9 mouse cellular contexts compared by ENCODE assay signal in genomic region chr19:24264991-24265390, GRCm38 (mm10). TPM values are rescaled to one million over a fixed set of nuclear protein-coding genes. Genes with fewer than 3 reads are reported as not detected.
DNase-seq lines count a peak whose midpoint lies in the region; ATAC-seq lines count a peak whose summit lies in the region.
"Had no signal": no experiment of that assay in that cellular context is flagged by ENCODE, and none has a peak within 500 bp of the region (broad histone marks: within the 10 kb centered on the region; RNA-seq: fewer than 3 reads in every experiment).

No protein-coding gene starts in this region.

- no peaks in the 10 kb centered on the region for H3K27me3 ChIP-seq in embryonic facial prominence, embryonic 15.5 days
- no peaks in the 10 kb centered on the region for H3K27me3 ChIP-seq in heart, embryonic 10.5 days (ENCODE audit: insufficient read depth, poor library complexity, severe bottlenecking)
- no peaks in the 10 kb centered on the region for H3K27me3 ChIP-seq in kidney, embryonic 15.5 days
- no peaks in the 10 kb centered on the region for H3K27me3 ChIP-seq in limb, embryonic 15.5 days
- H3K27me3 ChIP-seq in stomach, embryonic 14.5 days (ENCODE audit: control insufficient read depth, insufficient read depth, low read length), result no peaks in the 10 kb centered on the region

- peaks cover 20% of the 10 kb centered on the region for H3K36me3 ChIP-seq in embryonic facial prominence, embryonic 15.5 days
- H3K36me3 ChIP-seq in heart, embryonic 10.5 days, result peaks cover 66% of the 10 kb centered on the region
- H3K36me3 ChIP-seq in kidney, embryonic 15.5 days, result peaks cover 47% of the 10 kb centered on the region
- H3K36me3 ChIP-seq in limb, embryonic 15.5 days, result peaks cover 35% of the 10 kb centered on the region
- no peaks in the 10 kb centered on the region; the same call in 1 of the 2 replicates for H3K36me3 ChIP-seq in stomach, embryonic 14.5 days (ENCODE audit: control insufficient read depth, insufficient read depth, low read length)

- H3K27ac ChIP-seq in embryonic facial prominence, embryonic 15.5 days (replicated peaks), result no peak overlapping the region
- H3K27ac ChIP-seq in heart, embryonic 10.5 days, result no peak overlapping the region
- H3K27ac ChIP-seq in kidney, embryonic 15.5 days, result no peak overlapping the region
- no peak overlapping the region for H3K27ac ChIP-seq in limb, embryonic 15.5 days
- no peak overlapping the region for H3K27ac ChIP-seq in stomach, embryonic 14.5 days (ENCODE audit: low read length)

- no peak overlapping the region for H3K9ac ChIP-seq in embryonic facial prominence, embryonic 15.5 days
- no peak overlapping the region for H3K9ac ChIP-seq in kidney, embryonic 15.5 days
- no peak overlapping the region for H3K9ac ChIP-seq in limb, embryonic 15.5 days
- H3K9ac ChIP-seq in stomach, embryonic 14.5 days (replicated peaks; ENCODE audit: low read depth, low read length), result no peak overlapping the region

- 54% methylated on average over 7 of the region's 7 CpGs for WGBS in embryonic facial prominence, embryonic 15.5 days
- 53% methylated on average over 7 of the region's 7 CpGs for WGBS in heart, embryonic 10.5 days
- 49% methylated on average over 7 of the region's 7 CpGs for WGBS in kidney, embryonic 15.5 days
- WGBS in limb, embryonic 15.5 days, result 45% methylated on average over 7 of the region's 7 CpGs
- 53% methylated on average over 7 of the region's 7 CpGs for WGBS in stomach, embryonic 14.5 days

- no peaks in the 10 kb centered on the region for H3K9me3 ChIP-seq in embryonic facial prominence, embryonic 15.5 days (replicated peaks)
- H3K9me3 ChIP-seq in heart, embryonic 10.5 days, result no peaks in the 10 kb centered on the region
- no peaks in the 10 kb centered on the region for H3K9me3 ChIP-seq in kidney, embryonic 15.5 days (replicated peaks)
- no peaks in the 10 kb centered on the region for H3K9me3 ChIP-seq in limb, embryonic 15.5 days
- no peaks in the 10 kb centered on the region for H3K9me3 ChIP-seq in stomach, embryonic 14.5 days (ENCODE audit: control insufficient read depth, low read depth, low read length)

- no peak overlapping the region for H3K4me2 ChIP-seq in embryonic facial prominence, embryonic 15.5 days (replicated peaks)
- no peak overlapping the region for H3K4me2 ChIP-seq in kidney, embryonic 15.5 days
- no peak overlapping the region for H3K4me2 ChIP-seq in limb, embryonic 15.5 days
- H3K4me2 ChIP-seq in stomach, embryonic 14.5 days (replicated peaks; ENCODE audit: low read depth, low read length), result no peak overlapping the region

- peak; percentile 87 for DNase-seq in CD4-positive helper T cell, adult 2 months (ENCODE audit: low read depth, low spot score)
- DNase-seq in adrenal gland, postnatal 36 days, result peak; percentile 80 to 88
- DNase-seq in heart, embryonic 10.5 days (ENCODE audit: low spot score), result peak; percentile 85

- H3K4me3 ChIP-seq in embryonic facial prominence, embryonic 15.5 days (replicated peaks), result no peak overlapping the region
- no peak overlapping the region for H3K4me3 ChIP-seq in heart, embryonic 10.5 days
- H3K4me3 ChIP-seq in kidney, embryonic 15.5 days (replicated peaks), result no peak overlapping the region
- no peak overlapping the region for H3K4me3 ChIP-seq in limb, embryonic 15.5 days
- H3K4me3 ChIP-seq in stomach, embryonic 14.5 days (ENCODE audit: low read depth, low read length), result no peak overlapping the region
- H3K4me3 ChIP-seq: erythroblast, embryonic 14.5 days had no signal

- H3K4me1 ChIP-seq in embryonic facial prominence, embryonic 15.5 days, result no peaks in the 10 kb centered on the region
- H3K4me1 ChIP-seq in heart, embryonic 10.5 days, result peaks cover 5% of the 10 kb centered on the region; the same call in 1 of the 2 replicates
- peaks cover 11% of the 10 kb centered on the region for H3K4me1 ChIP-seq in kidney, embryonic 15.5 days
- no peaks in the 10 kb centered on the region for H3K4me1 ChIP-seq in limb, embryonic 15.5 days
- no peaks in the 10 kb centered on the region for H3K4me1 ChIP-seq in stomach, embryonic 14.5 days (ENCODE audit: control insufficient read depth, insufficient read depth, low read length)

- peak; percentile 61; the same call in 1 of the 2 replicates for ATAC-seq in embryonic facial prominence, embryonic 15.5 days (ENCODE audit: insufficient number of reproducible peaks, low FRiP score, low TSS enrichment, low read depth)
- ATAC-seq in kidney, embryonic 15.5 days (replicated peaks; ENCODE audit: low FRiP score), result peak; percentile 57; the same call in 1 of the 2 replicates
- ATAC-seq in limb, embryonic 15.5 days (ENCODE audit: insufficient number of reproducible peaks, low FRiP score, low TSS enrichment, low read depth), result 0 out of 2 replicates have a peak, but pooled peaks have one; percentile 35
- peak; percentile 88 for ATAC-seq in monocyte, adult 5-6 weeks (replicated peaks; ENCODE audit: insufficient number of reproducible peaks, low FRiP score, low TSS enrichment, poor library complexity, severe bottlenecking)
- peak; percentile 44; the same call in 1 of the 2 replicates for ATAC-seq in stomach, embryonic 14.5 days (ENCODE audit: insufficient number of reproducible peaks, insufficient read depth, low FRiP score, low read depth)

RNA-seq across cellular contexts. Expression of gene Fxn, which starts 15.4 kb away (rescaled TPM):
- total RNA-seq in adrenal gland, postnatal 36 days (2021), result 10 to 100 TPM; 11.3 to 18.4 TPM
- polyA plus RNA-seq in embryonic facial prominence, embryonic 15.5 days (2015; fragmentation: Nextera tagmentation; extraction: Ambion mirVana), result 37.5 and 39.9 TPM in 2 replicates
- polyA plus RNA-seq in heart, embryonic 10.5 days (2016; fragmentation: Nextera tagmentation; extraction: Ambion mirVana), result 71.9 and 73.4 TPM in 2 replicates
- 58.4 and 60.8 TPM in 2 replicates for polyA plus RNA-seq in kidney, embryonic 15.5 days (2015; fragmentation: Nextera tagmentation; extraction: Ambion mirVana)
- polyA plus RNA-seq in limb, embryonic 15.5 days (2015; fragmentation: Nextera tagmentation; extraction: Ambion mirVana), result 36.0 and 38.6 TPM in 2 replicates
- 1.2 to 7.1 TPM (median 4.4 TPM) in 3 replicates for total RNA-seq in monocyte, adult 5-6 weeks (2017)
- 44.1 and 49.6 TPM in 2 replicates for polyA plus RNA-seq in stomach, embryonic 14.5 days (2014; fragmentation: Nextera tagmentation; extraction: Ambion mirVana)

RNA-seq across cellular contexts. Expression of gene Tjp2, which starts 40.2 kb away (rescaled TPM):
- total RNA-seq in adrenal gland, postnatal 36 days (2021), result 10 to 100 TPM in 1 of 2 experiments, 1 to 10 TPM in 1; 7.7 to 12.2 TPM
- polyA plus RNA-seq in embryonic facial prominence, embryonic 15.5 days (2015; fragmentation: Nextera tagmentation; extraction: Ambion mirVana), result 18.3 and 19.2 TPM in 2 replicates
- 31.2 and 33.9 TPM in 2 replicates for polyA plus RNA-seq in heart, embryonic 10.5 days (2016; fragmentation: Nextera tagmentation; extraction: Ambion mirVana)
- 31.3 and 31.4 TPM in 2 replicates for polyA plus RNA-seq in kidney, embryonic 15.5 days (2015; fragmentation: Nextera tagmentation; extraction: Ambion mirVana)
- polyA plus RNA-seq in limb, embryonic 15.5 days (2015; fragmentation: Nextera tagmentation; extraction: Ambion mirVana), result 17.2 and 20.6 TPM in 2 replicates
- total RNA-seq in monocyte, adult 5-6 weeks (2017), result 6.8 to 17.4 TPM (median 7.0 TPM) in 3 replicates
- 35.7 and 38.6 TPM in 2 replicates for polyA plus RNA-seq in stomach, embryonic 14.5 days (2014; fragmentation: Nextera tagmentation; extraction: Ambion mirVana)

Comparison
In these comparisons a context has a peak if more than half of its experiments do, and no peak if none do; other contexts are left out.
1. ATAC-seq: peak in every context shown above with its lines; median percentile 88 in monocyte, adult 5-6 weeks; 61 in embryonic facial prominence, embryonic 15.5 days; 57 in kidney, embryonic 15.5 days; 44 in stomach, embryonic 14.5 days; 35 in limb, embryonic 15.5 days.